Mouse (Mus musculus) cerebellum, adult (tissue): ENCODE measurements around the gene Cdc34.

Experiments
- ATAC-seq: cut with Nextera tagmentation; 2 replicates; pipeline ENCODE4 v1.9.2; 2017; ENCODE audit warnings: mild to moderate bottlenecking, moderate library complexity, mixed read lengths; ENCODE audit not compliant: insufficient number of reproducible peaks, low FRiP score, low TSS enrichment

Gene Cdc34

GRCm38 (mm10) chr10:79713163-79713562 is 31.2 kb downstream of the Cdc34 start:
- ATAC-seq = no peak

- no peak for ATAC-seq
Measured at GRCm38 (mm10) chr10:79714996-79715395, 33.0 kb downstream of the Cdc34 start.

GRCm38 (mm10) chr10:79716254-79716987 is 34.4 kb downstream of the Cdc34 start, which contains the start of gene Hcn2:
TSS of gene Hcn2 (plus strand) at chr10:79716634.
- peak; percentile 8; the same call in 1 of the 2 replicates for ATAC-seq

- ATAC-seq = peak; percentile 14; the same call in 1 of the 2 replicates
Measured at GRCm38 (mm10) chr10:79716988-79717355, 35.0 kb downstream of the Cdc34 start.

- no peak for ATAC-seq
Measured at GRCm38 (mm10) chr10:79717640-79718357, 35.8 kb downstream of the Cdc34 start.

GRCm38 (mm10) chr10:79721089-79721488 is 39.1 kb downstream of the Cdc34 start:
- no peak for ATAC-seq

GRCm38 (mm10) chr10:79723047-79723446 is 41.1 kb downstream of the Cdc34 start:
- ATAC-seq = no peak

GRCm38 (mm10) chr10:79723692-79724091 is 41.7 kb downstream of the Cdc34 start:
- no peak for ATAC-seq

- ATAC-seq = no peak
Measured at GRCm38 (mm10) chr10:79726090-79726489, 44.1 kb downstream of the Cdc34 start.

GRCm38 (mm10) chr10:79728323-79729249 is 46.6 kb downstream of the Cdc34 start:
- no peak for ATAC-seq

- ATAC-seq = 0 out of 2 replicates have a peak, but pooled peaks have one; percentile 22
Measured at GRCm38 (mm10) chr10:79729357-79729965, 47.5 kb downstream of the Cdc34 start.

GRCm38 (mm10) chr10:79732500-79732899 is 50.5 kb downstream of the Cdc34 start:
- ATAC-seq = no peak

- ATAC-seq = no peak
Measured at GRCm38 (mm10) chr10:79733847-79734246, 51.9 kb downstream of the Cdc34 start.

GRCm38 (mm10) chr10:79735361-79735760 is 53.4 kb downstream of the Cdc34 start:
- ATAC-seq = no peak

- no peak for ATAC-seq
Measured at GRCm38 (mm10) chr10:79736706-79737105, 54.7 kb downstream of the Cdc34 start.
